Mouse (Mus musculus) left cerebral cortex, postnatal 36 days (tissue): ENCODE results near the gene Malsu1. TPM values are rescaled to one million over a fixed set of nuclear protein-coding genes. Genes with fewer than 3 reads are reported as not detected.

ENCODE experiments used
- DNase-seq, 2 experiments: peaks; one replicate each; pipeline ENCODE4 v3.0.0; 2021 to 2022; ENCODE audit warnings: low spot score in 2 of 2, mixed read lengths in 1 of 2
- intact Hi-C: fragments of 180-260 bp; cut with DNase I; formaldehyde crosslinking; loops from one replicate; pipeline ENCODE4 v1.15.1; 2025
- total RNA-seq, 2 experiments: library from RNA; stranded (reverse); gene quantifications; 2 replicates each; pipeline ENCODE4 v1.2.3; 2021

Gene Malsu1
- total RNA-seq, 2 experiments from 2014 or later: 30.4 to 32.0 TPM

GRCm38 (mm10) chr6:49057053-49058021, 16.3 kb upstream of the Malsu1 start:
- intact Hi-C loops: loop anchor here (2.0 to 10.0 kb wide), 2 partner anchors 149 to 337 kb away; partner anchors contain the start of gene Stk31

GRCm38 (mm10) chr6:49068361-49068760, 5.2 kb upstream of the Malsu1 start:
- intact Hi-C loops: no loop called here

More at GRCm38 (mm10) chr6:49057053-49058021, 16.3 kb upstream of the Malsu1 start:
- peak; percentile 47 to 67 for DNase-seq

GRCm38 (mm10) chr6:49074117-49074490, 509 bp downstream of the Malsu1 start:
- intact Hi-C loops: no loop called here
- peak in 1 of 2 experiments; percentile 26 for DNase-seq

More at GRCm38 (mm10) chr6:49068361-49068760, 5.2 kb upstream of the Malsu1 start:
- DNase-seq: no peak

- no peak for DNase-seq
- intact Hi-C loops: no loop called here
Measured at GRCm38 (mm10) chr6:49077894-49078293, 4.3 kb downstream of the Malsu1 start.

- intact Hi-C loops: no loop called here
- no peak for DNase-seq
Measured at GRCm38 (mm10) chr6:49079313-49079712, 5.7 kb downstream of the Malsu1 start.

- intact Hi-C loops: no loop called here
Measured at GRCm38 (mm10) chr6:49083008-49083407, 9.4 kb downstream of the Malsu1 start.

GRCm38 (mm10) chr6:49094968-49095367, 21.4 kb downstream of the Malsu1 start:
- DNase-seq: no peak
- intact Hi-C loops: no loop called here

More at GRCm38 (mm10) chr6:49083008-49083407, 9.4 kb downstream of the Malsu1 start:
- DNase-seq: no peak

- intact Hi-C loops: no loop called here
Measured at GRCm38 (mm10) chr6:49096421-49096820, 22.8 kb downstream of the Malsu1 start.

GRCm38 (mm10) chr6:49096933-49097461, 23.4 kb downstream of the Malsu1 start:
- peak; percentile 60 to 64 for DNase-seq
- intact Hi-C loops: no loop called here

More at GRCm38 (mm10) chr6:49096421-49096820, 22.8 kb downstream of the Malsu1 start:
- DNase-seq: peak; percentile 28 to 36

GRCm38 (mm10) chr6:49097596-49098110, 24.1 kb downstream of the Malsu1 start:
- no peak for DNase-seq
- intact Hi-C loops: no loop called here

- intact Hi-C loops: no loop called here
- DNase-seq: no peak
Measured at GRCm38 (mm10) chr6:49099086-49099485, 25.5 kb downstream of the Malsu1 start.

GRCm38 (mm10) chr6:49106746-49107500, 33.3 kb downstream of the Malsu1 start:
- intact Hi-C loops: no loop called here
- no peak for DNase-seq

GRCm38 (mm10) chr6:49109196-49109595, 35.6 kb downstream of the Malsu1 start:
- DNase-seq: no peak
- intact Hi-C loops: no loop called here

GRCm38 (mm10) chr6:49113895-49114294, 40.3 kb downstream of the Malsu1 start:
- DNase-seq: no peak
- intact Hi-C loops: no loop called here

GRCm38 (mm10) chr6:49114457-49114856, 40.9 kb downstream of the Malsu1 start:
- DNase-seq: no peak
- intact Hi-C loops: no loop called here

- no peak for DNase-seq
- intact Hi-C loops: no loop called here
Measured at GRCm38 (mm10) chr6:49115550-49115949, 42.0 kb downstream of the Malsu1 start.

GRCm38 (mm10) chr6:49116241-49116640, 42.6 kb downstream of the Malsu1 start:
- no peak for DNase-seq
- intact Hi-C loops: no loop called here

- intact Hi-C loops: no loop called here
Measured at GRCm38 (mm10) chr6:49118446-49118845, 44.9 kb downstream of the Malsu1 start.

GRCm38 (mm10) chr6:49119462-49120135, 46.0 kb downstream of the Malsu1 start:
- no peak for DNase-seq
- intact Hi-C loops: no loop called here

More at GRCm38 (mm10) chr6:49118446-49118845, 44.9 kb downstream of the Malsu1 start:
- DNase-seq: no peak
